Comparison of ENCODE assay signal across 9 mouse cellular contexts in genomic region chr5:143311886-143312285, GRCm38 (mm10). TPM values are rescaled to one million over a fixed set of nuclear protein-coding genes. Genes with fewer than 3 reads are reported as not detected.
DNase-seq lines count a peak whose midpoint lies in the region; ATAC-seq and TF ChIP-seq lines count a peak whose summit lies in the region.
"Had no signal": no experiment of that assay in that cellular context is flagged by ENCODE, and none has a peak within 500 bp of the region (broad histone marks: within the 10 kb centered on the region; RNA-seq: fewer than 3 reads in every experiment).

No protein-coding gene starts in this region.

- no peak overlapping the region for H3K27ac ChIP-seq in CH12.LX (ENCODE audit: insufficient read depth, low read depth)
- no peak overlapping the region for H3K27ac ChIP-seq in forebrain, embryonic 14.5 days (ENCODE audit: low read depth, low read length)
- H3K27ac ChIP-seq: lung, embryonic 15.5 days had no signal

- DNase-seq in A20 (ENCODE audit: low read depth, low spot score), result peak; percentile 82
- peak; percentile 86 for DNase-seq in CH12.LX (ENCODE audit: extremely low read depth)
- peak; percentile 78 for DNase-seq in c-Kit-positive CD71-negative TER-119-negative erythroid progenitor cells, embryonic 14.5 days (ENCODE audit: low read depth)
- peak; percentile 81 for DNase-seq in forebrain, embryonic 14.5 days (ENCODE audit: low spot score)
- peak; percentile 86 to 92 for DNase-seq in kidney, postnatal 25 days
- DNase-seq in lung, adult 18-20 months, result peak; percentile 71 to 80
- peak; percentile 69 to 79 for DNase-seq in right cerebral cortex, postnatal 10 days (ENCODE audit: low spot score in 2 of 2)
- peak; percentile 49 for DNase-seq in yolk sac, embryonic 10.5 days (ENCODE audit: low spot score)

- peaks cover 5 to 30% of the 10 kb centered on the region in 2 experiments; a peak in 3 of 4 replicates for H3K4me1 ChIP-seq in CH12.LX (ENCODE audit: control insufficient read depth in 1 of 2, insufficient read depth in 2 of 2)
- peaks cover 8% of the 10 kb centered on the region for H3K4me1 ChIP-seq in forebrain, embryonic 14.5 days (ENCODE audit: control insufficient read depth, insufficient read depth, low read length)

- no peaks in the 10 kb centered on the region for H3K9me3 ChIP-seq in CH12.LX (replicated peaks; ENCODE audit: low read length)
- no peaks in the 10 kb centered on the region for H3K9me3 ChIP-seq in forebrain, embryonic 14.5 days (replicated peaks; ENCODE audit: control insufficient read depth, low read length)
- H3K9me3 ChIP-seq: lung, embryonic 15.5 days had no signal

- peaks cover 58 to 79% of the 10 kb centered on the region in 2 experiments for H3K36me3 ChIP-seq in CH12.LX (replicated peaks in 1 of 2; ENCODE audit: control insufficient read depth in 1 of 2, insufficient read depth in 1 of 2, low read length in 1 of 2)
- H3K36me3 ChIP-seq in forebrain, embryonic 14.5 days (ENCODE audit: control insufficient read depth, insufficient read depth, low read length), result peaks cover 73% of the 10 kb centered on the region

- in situ Hi-C loops in CH12.LX (cut with MboI; ENCODE audit: low pct_ligation_motif_present, low pct_unique_long_range_greater_than_20kb, low sequenced_read_pairs), result no loop called here

- H3K9ac ChIP-seq in CH12.LX (ENCODE audit: insufficient read depth, low read depth), result no peak overlapping the region
- H3K9ac ChIP-seq in forebrain, embryonic 14.5 days (ENCODE audit: low read length), result no peak overlapping the region
- H3K9ac ChIP-seq: lung, embryonic 15.5 days had no signal

- no peak; the same call in 1 of the 2 replicates for TF ChIP-seq RAD21 in CH12.LX (IDR thresholded peaks at IDR 0.05; ENCODE audit: low read depth, low read length)

- H3K27me3 ChIP-seq in CH12.LX (replicated peaks), result no peaks in the 10 kb centered on the region
- no peaks in the 10 kb centered on the region for H3K27me3 ChIP-seq in forebrain, embryonic 14.5 days (replicated peaks; ENCODE audit: control insufficient read depth, insufficient read depth, low read length)
- H3K27me3 ChIP-seq: lung, embryonic 15.5 days had no signal

- H3K79me2 ChIP-seq in CH12.LX (replicated peaks; ENCODE audit: control insufficient read depth, extremely low read depth, insufficient read depth, poor library complexity, severe bottlenecking), result peaks cover 21% of the 10 kb centered on the region

- no peak overlapping the region for H3K4me3 ChIP-seq in CH12.LX (replicated peaks in 1 of 3; ENCODE audit: low read depth in 2 of 3, low read length in 2 of 3, poor library complexity in 1 of 3)
- no peak overlapping the region for H3K4me3 ChIP-seq in forebrain, embryonic 14.5 days (ENCODE audit: low read depth, low read length)
- H3K4me3 ChIP-seq: lung, embryonic 15.5 days had no signal

- dilution Hi-C loops in CH12.LX (cut with MboI; ENCODE audit: extremely low pct_ligation_motif_present, extremely low pct_unique_long_range_greater_than_20kb, low sequenced_read_pairs), result no loop called here

- TF ChIP-seq POLR2A in CH12.LX (IDR thresholded peaks at IDR 0.05; ENCODE audit: low read depth, low read length), result no peak

- TF ChIP-seq CTCF in CH12.LX (conservative IDR thresholded peaks at IDR 0.05 in 1 of 2, IDR thresholded peaks at IDR 0.05 in 1 of 2; ENCODE audit: low read depth in 2 of 2, low read length in 2 of 2), result peak; percentile 72 to 85

- ATAC-seq in forebrain, embryonic 14.5 days, result no peak

- 67% methylated on average over 8 of the region's 8 CpGs for WGBS in forebrain, embryonic 14.5 days

- no peak overlapping the region for H3K4me2 ChIP-seq in CH12.LX (ENCODE audit: insufficient read depth, low read depth, poor library complexity, severe bottlenecking)
- no peak overlapping the region for H3K4me2 ChIP-seq in forebrain, embryonic 14.5 days (ENCODE audit: low read length)
- H3K4me2 ChIP-seq: lung, embryonic 15.5 days had no signal

- no peak for TF ChIP-seq EP300 in CH12.LX (IDR thresholded peaks at IDR 0.05; ENCODE audit: low read length)

TF ChIP-seq in CH12.LX, 34 proteins besides CTCF, POLR2A, EP300 and RAD21:
- TF ChIP-seq USF1 (IDR thresholded peaks at IDR 0.05; ENCODE audit: low read depth, low read length) (no peak), CHD1 (IDR thresholded peaks at IDR 0.05; ENCODE audit: low read depth, low read length) (no peak), TCF12 (IDR thresholded peaks at IDR 0.05; ENCODE audit: low read depth, low read length) (no peak), E2F4 (IDR thresholded peaks at IDR 0.05; ENCODE audit: insufficient replicate concordance, low read depth, low read length) (no peak), MXI1 (IDR thresholded peaks at IDR 0.05; ENCODE audit: low read depth, low read length) (no peak), SIN3A (IDR thresholded peaks at IDR 0.05; ENCODE audit: low read length) (no peak), MAFK (IDR thresholded peaks at IDR 0.05; ENCODE audit: insufficient replicate concordance, low read length) (no peak), GABPA (IDR thresholded peaks at IDR 0.05; ENCODE audit: insufficient replicate concordance, low read depth, low read length) (no peak), MAX (IDR thresholded peaks at IDR 0.05; ENCODE audit: low read length) (no peak), SMC3 (IDR thresholded peaks at IDR 0.05; ENCODE audit: low read depth, low read length) (no peak), POLR2AphosphoS2 (IDR thresholded peaks at IDR 0.05; ENCODE audit: low read depth, low read length) (no peak), NRF1 (IDR thresholded peaks at IDR 0.05; ENCODE audit: low read depth, low read length) (no peak), BHLHE40 (IDR thresholded peaks at IDR 0.05; ENCODE audit: low read depth, low read length) (no peak), MAZ (IDR thresholded peaks at IDR 0.05; ENCODE audit: low read depth, low read length) (no peak), ZKSCAN1 (IDR thresholded peaks at IDR 0.05; ENCODE audit: borderline replicate concordance, low read depth, low read length) (no peak)

RNA-seq across cellular contexts. Expression of gene E130309D02Rik, which starts 3.3 kb away (rescaled TPM):
- total RNA-seq in CH12.LX (2012; rRNA removed) (32.7 and 39.7 TPM in 2 replicates), CH12.LX (2014; rRNA removed) (22.8 and 23.7 TPM in 2 replicates)
- polyA plus RNA-seq in CH12.LX (2012; ENCODE audit: insufficient read length, low read depth), result 51.8 and 63.7 TPM in 2 replicates
- polyA plus RNA-seq in forebrain, embryonic 14.5 days (2014; fragmentation: Nextera tagmentation; extraction: Ambion mirVana), result 32.3 and 39.3 TPM in 2 replicates

RNA-seq across cellular contexts. Expression of gene Zdhhc4, which starts 17.2 kb away (rescaled TPM):
- total RNA-seq in CH12.LX (2012; rRNA removed) (16.3 and 18.7 TPM in 2 replicates), CH12.LX (2014; rRNA removed) (19.9 and 22.7 TPM in 2 replicates)
- polyA plus RNA-seq in CH12.LX (2012; ENCODE audit: insufficient read length, low read depth), result 39.4 and 51.5 TPM in 2 replicates
- polyA plus RNA-seq in forebrain, embryonic 14.5 days (2014; fragmentation: Nextera tagmentation; extraction: Ambion mirVana), result 68.3 and 71.5 TPM in 2 replicates

RNA-seq across cellular contexts. Expression of gene Zfp853, which starts 18.5 kb away (rescaled TPM):
- total RNA-seq in CH12.LX (2012; rRNA removed) (0.13 TPM in 1 of 2 replicates, not detected in the other), CH12.LX (2014; rRNA removed) (not detected in 2 replicates)
- polyA plus RNA-seq in CH12.LX (2012; ENCODE audit: insufficient read length, low read depth), result 0.21 and 0.22 TPM in 2 replicates
- 0.07 TPM in 1 of 2 replicates, not detected in the other for polyA plus RNA-seq in forebrain, embryonic 14.5 days (2014; fragmentation: Nextera tagmentation; extraction: Ambion mirVana)
- polyA plus RNA-seq: lung, embryonic 15.5 days had no signal

RNA-seq across cellular contexts. Expression of gene Zfp316, which starts 42.1 kb away (rescaled TPM):
- total RNA-seq in CH12.LX (2012; rRNA removed), result 2.3 and 3.6 TPM in 2 replicates
- 0.84 and 1.1 TPM in 2 replicates for total RNA-seq in CH12.LX (2014; rRNA removed)
- polyA plus RNA-seq in CH12.LX (2012; ENCODE audit: insufficient read length, low read depth), result 2.0 and 2.1 TPM in 2 replicates
- 3.3 and 3.7 TPM in 2 replicates for polyA plus RNA-seq in forebrain, embryonic 14.5 days (2014; fragmentation: Nextera tagmentation; extraction: Ambion mirVana)

RNA-seq across cellular contexts. Expression of gene Grid2ip, which starts 45.3 kb away (rescaled TPM):
- total RNA-seq in CH12.LX (2012; rRNA removed) (not detected in 2 replicates), CH12.LX (2014; rRNA removed) (not detected in 2 replicates)
- polyA plus RNA-seq in CH12.LX (2012; ENCODE audit: insufficient read length, low read depth), result not detected in 2 replicates
- 0.18 and 0.77 TPM in 2 replicates for polyA plus RNA-seq in forebrain, embryonic 14.5 days (2014; fragmentation: Nextera tagmentation; extraction: Ambion mirVana)
